Mouse (Mus musculus) spleen, adult 2 months (tissue): ENCODE measurements at regions not wholly inside any gene's neighbourhood (a gene's known extent, or its start where the extent isn't known, plus 50 kb on each side); places are given as distances from the start of the nearest gene placed in this dataset.

Source experiments
- CTCF ChIP-seq: fragments of 200-500 bp; IDR thresholded peaks from 2 replicates; pipeline ENCODE4 v1.5.1; 2011; ENCODE audit warnings: mild to moderate bottlenecking, inconsistent platforms; ENCODE audit not compliant: insufficient read depth, insufficient read length, insufficient replicate concordance; ENCODE audit errors: extremely low read depth
- POLR2A ChIP-seq: fragments of 200-500 bp; IDR thresholded peaks from 2 replicates; pipeline ENCODE4 v1.6.1; 2011; ENCODE audit warnings: low read depth, low read length, inconsistent platforms

DNA sequence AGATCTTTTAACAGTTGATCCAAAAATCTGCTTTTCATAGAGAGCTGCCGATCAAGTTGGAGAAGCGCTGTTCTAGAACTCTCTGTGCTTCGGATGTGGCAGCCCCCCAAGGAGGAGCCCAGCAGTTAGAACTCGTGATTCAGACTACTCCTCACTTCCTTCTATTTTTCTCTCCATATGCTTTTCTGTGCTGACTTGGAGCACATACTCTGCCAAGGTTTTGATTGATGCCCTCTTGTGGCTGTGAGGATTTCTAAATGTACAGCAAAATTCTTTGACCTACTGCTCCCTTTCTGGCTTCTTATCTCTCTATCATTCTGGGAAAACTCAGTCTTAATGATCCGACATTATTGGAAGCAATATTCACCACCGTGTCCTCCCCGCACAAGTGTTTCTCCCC is 446.7 kb downstream of the Klf5 start:
- TF ChIP-seq POLR2A, result no peak
- TF ChIP-seq CTCF, result no peak
